Mouse (Mus musculus): ENCODE measurements around the gene Olfr304.
"Not testable (repeated sequence)": the region's sequence is repeated elsewhere in the genome, so short reads cannot be mapped to it uniquely, and the experiment has no call there.

Gene Olfr304

GRCm38 (mm10) chr7:86386558-86386957, at the start of gene Olfr304:
Olfr304 (minus strand) TSS chr7:86386658.
- DNase-seq (ENCODE audit: low read depth, low spot score) = no peak

GRCm38 (mm10) chr7:86403546-86403945, 17.1 kb upstream of the Olfr304 start, which contains the start of gene Olfr301:
Olfr301 (plus strand) TSS chr7:86403846.
- no peak for DNase-seq (ENCODE audit: low read depth, low spot score)

GRCm38 (mm10) chr7:86397689-86398088, 11.2 kb upstream of the Olfr304 start, which contains the start of gene Olfr303:
Olfr303 (minus strand) TSS chr7:86397789.
- no peak for DNase-seq (ENCODE audit: low read depth, low spot score)

GRCm38 (mm10) chr7:86385769-86386168, 689 bp downstream of the Olfr304 start:
- DNase-seq (ENCODE audit: low read depth, low spot score) = no peak

- DNase-seq (ENCODE audit: low read depth, low spot score) = no peak
These were observed 19.6 kb downstream of the Olfr304 start, which contains the start of gene Olfr305 for GRCm38 (mm10) chr7:86366828-86367227. Olfr305 (minus strand) TSS chr7:86366928.

GRCm38 (mm10) chr7:86346296-86346695, 40.2 kb downstream of the Olfr304 start:
- not testable (repeated sequence) for DNase-seq (ENCODE audit: low read depth, low spot score)

- no peak for DNase-seq (ENCODE audit: low read depth, low spot score)
These were observed 42.2 kb downstream of the Olfr304 start for GRCm38 (mm10) chr7:86344253-86344652.

- no peak for DNase-seq (ENCODE audit: low read depth, low spot score)
These were observed 43.4 kb downstream of the Olfr304 start for GRCm38 (mm10) chr7:86342881-86343565.

- no peak for DNase-seq (ENCODE audit: low read depth, low spot score)
These were observed 49.0 kb downstream of the Olfr304 start, which contains the start of gene Olfr307 for GRCm38 (mm10) chr7:86337486-86337885. Olfr307 (minus strand) TSS chr7:86337586.
